Mouse (Mus musculus) midbrain, embryonic 15.5 days (tissue): ENCODE data around the gene Rab11b. TPM values are rescaled to one million over a fixed set of nuclear protein-coding genes. Genes with fewer than 3 reads are reported as not detected.
A peak's percentile ranks its signal among the peaks of the same experiment; 100 is the strongest.
"Not testable (repeated sequence)": the region's sequence is repeated elsewhere in the genome, so short reads cannot be mapped to it uniquely, and the experiment has no call there.

ENCODE experiments used
- ATAC-seq: fragments of 200-750 bp; cut with Nextera tagmentation; replicated peaks from 2 replicates; pipeline ENCODE4 v1.8.0; 2017; ENCODE audit warnings: moderate TSS enrichment
- H3K27ac ChIP-seq: fragments of 300-500 bp; sonication (generic); 2 replicates; pipeline ENCODE4 v1.5.1; 2015; ENCODE audit warnings: mild to moderate bottlenecking, inconsistent platforms
- H3K27me3 ChIP-seq: fragments of 300-500 bp; sonication (generic); replicated peaks from 2 replicates; pipeline ENCODE4 v1.6.1; 2015; ENCODE audit warnings: inconsistent platforms
- H3K36me3 ChIP-seq: fragments of 300-500 bp; sonication (generic); replicated peaks from 2 replicates; pipeline ENCODE4 v1.6.1; 2015; ENCODE audit warnings: inconsistent platforms
- H3K4me1 ChIP-seq: fragments of 300-500 bp; sonication (generic); 2 replicates; pipeline ENCODE4 v1.6.1; 2015; ENCODE audit warnings: inconsistent platforms
- H3K4me2 ChIP-seq: fragments of 300-500 bp; sonication (generic); 2 replicates; pipeline ENCODE4 v1.6.1; 2015; ENCODE audit warnings: inconsistent platforms, mild to moderate bottlenecking, moderate library complexity
- H3K4me3 ChIP-seq: fragments of 300-500 bp; sonication (generic); 2 replicates; pipeline ENCODE4 v1.5.1; 2015; ENCODE audit warnings: mild to moderate bottlenecking, inconsistent platforms
- H3K9ac ChIP-seq: fragments of 300-500 bp; sonication (generic); 2 replicates; pipeline ENCODE4 v1.6.1; 2015; ENCODE audit warnings: mild to moderate bottlenecking, inconsistent platforms
- H3K9me3 ChIP-seq: fragments of 300-500 bp; sonication (generic); 2 replicates; pipeline ENCODE4 v1.6.1; 2016; ENCODE audit warnings: inconsistent platforms
- WGBS: fragments of 180-500 bp; shearing (Covaris S2); methylation state at CpG from one replicate; pipeline ENCODE4 v1.1.7; 2015; ENCODE audit warnings: mixed read lengths; 5-methylcytosine and 5-hydroxymethylcytosine counted together
- polyA plus RNA-seq: library from polyadenylated mRNA; unstranded; fragments of >200 nt; fragmentation: Nextera tagmentation; extraction: Ambion mirVana; gene quantifications from 2 replicates; pipeline ENCODE4 v1.2.1, GENCODE M21; 2015

Gene Rab11b
- polyA plus RNA-seq, 1 experiment from 2014 or later: 630 TPM

DNA sequence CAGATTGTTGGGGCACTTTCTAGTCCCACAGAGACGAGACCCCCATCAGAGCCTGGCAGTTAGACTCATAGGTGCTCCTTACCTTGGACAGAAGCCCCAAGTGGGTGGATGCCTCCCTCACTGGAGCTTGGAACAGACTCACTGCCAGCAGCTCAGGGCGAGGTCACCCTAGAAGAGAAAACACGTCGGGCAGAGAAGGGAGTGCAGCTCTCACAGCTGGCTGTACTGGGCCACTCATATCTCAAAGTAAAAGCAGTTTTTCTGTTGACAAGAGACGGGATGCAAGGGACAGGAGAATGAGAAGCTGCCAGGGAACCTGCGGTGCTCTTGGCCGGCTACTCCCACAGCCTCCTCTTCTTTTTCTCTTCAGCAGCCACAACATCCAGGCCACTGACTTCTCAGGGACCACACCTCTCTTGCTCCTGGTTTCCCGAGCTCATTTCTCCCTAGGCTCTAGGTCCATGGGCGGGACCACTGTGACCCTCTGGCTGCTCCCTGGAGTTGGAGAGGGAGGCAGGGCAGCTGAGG lies 27.7 kb downstream of the Rab11b start:
- WGBS: 76% methylated on average over 9 of the region's 9 CpGs
- H3K4me3 ChIP-seq, ATAC-seq, H3K27ac ChIP-seq, H3K27me3 ChIP-seq, H3K36me3 ChIP-seq, H3K9ac ChIP-seq, H3K4me1 ChIP-seq, H3K4me2 ChIP-seq, H3K9me3 ChIP-seq: not testable (repeated sequence)

DNA sequence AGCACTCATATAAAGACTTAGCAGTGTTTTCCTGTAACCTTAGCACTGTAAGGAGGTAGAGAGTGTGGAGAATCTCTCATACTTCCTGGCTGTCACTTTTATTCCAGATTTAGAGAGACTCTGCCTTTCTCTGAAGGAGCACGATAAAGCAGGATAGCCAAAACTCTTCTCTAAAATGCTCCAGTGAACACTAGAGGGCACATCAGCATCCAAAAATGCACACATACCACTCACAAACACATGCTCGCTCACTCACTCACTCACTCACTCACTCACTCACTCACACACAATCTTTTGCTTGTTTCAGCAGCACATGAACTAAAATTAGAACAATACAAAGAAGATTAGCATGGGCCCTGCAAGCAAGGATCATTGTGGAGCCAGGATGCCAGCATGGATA lies 31.1 kb downstream of the Rab11b start:
- H3K9ac ChIP-seq: no peak overlapping the region
- no peak for ATAC-seq
- H3K9me3 ChIP-seq: no peaks in the 10 kb centered on the region
- H3K27me3 ChIP-seq: no peaks in the 10 kb centered on the region
- H3K27ac ChIP-seq: no peak overlapping the region
- H3K36me3 ChIP-seq: no peaks in the 10 kb centered on the region
- H3K4me3 ChIP-seq: no peak overlapping the region
- no peaks in the 10 kb centered on the region for H3K4me1 ChIP-seq
- no peak overlapping the region for H3K4me2 ChIP-seq
- WGBS: 76% methylated on average over 2 of the region's 2 CpGs

DNA sequence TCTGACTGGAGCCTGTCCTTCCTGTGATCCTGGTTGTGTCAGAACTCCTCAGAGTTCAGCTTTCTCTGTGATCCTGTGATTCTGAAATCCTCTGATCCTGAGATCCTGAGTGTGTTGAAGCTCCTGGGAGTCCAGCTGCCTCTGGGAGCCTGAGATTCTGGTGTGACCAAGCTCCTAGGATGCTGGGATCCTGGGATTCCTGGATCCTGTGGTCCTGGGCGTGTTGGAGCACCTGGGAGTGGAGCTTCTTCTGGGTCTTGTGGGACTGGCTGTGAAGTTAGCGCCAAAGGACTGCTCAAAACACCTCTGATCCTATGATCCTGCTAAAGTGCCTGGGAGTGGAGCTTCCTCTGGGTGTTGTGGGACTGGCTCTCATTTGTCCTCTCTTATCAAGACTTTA lies 31.9 kb downstream of the Rab11b start:
- ATAC-seq: no peak
- H3K4me2 ChIP-seq: no peak overlapping the region
- no peaks in the 10 kb centered on the region for H3K36me3 ChIP-seq
- no peaks in the 10 kb centered on the region for H3K4me1 ChIP-seq
- H3K9me3 ChIP-seq: no peaks in the 10 kb centered on the region
- H3K27ac ChIP-seq: no peak overlapping the region
- WGBS: 82% methylated on average over 2 of the region's 2 CpGs
- H3K9ac ChIP-seq: no peak overlapping the region
- H3K27me3 ChIP-seq: no peaks in the 10 kb centered on the region
- H3K4me3 ChIP-seq: no peak overlapping the region

GRCm38 (mm10) chr17:33719736-33720378 lies 40.5 kb downstream of the Rab11b start:
- Histone ChIP-seq H3K9ac (no peak overlapping the region), H3K36me3 (no peaks in the 10 kb centered on the region), H3K4me2 (no peak overlapping the region), H3K27me3 (no peaks in the 10 kb centered on the region), H3K27ac (no peak overlapping the region), H3K9me3 (no peaks in the 10 kb centered on the region), H3K4me1 (peaks cover 4% of the 10 kb centered on the region; the same call in 1 of the 2 replicates), H3K4me3 (no peak overlapping the region)
- no peak for ATAC-seq
- WGBS: 95% methylated on average over 7 of the region's 7 CpGs

GRCm38 (mm10) chr17:33718944-33719725 lies 41.2 kb downstream of the Rab11b start:
- Histone ChIP-seq H3K4me1 (peaks cover 4% of the 10 kb centered on the region; the same call in 1 of the 2 replicates), H3K9ac (no peak overlapping the region), H3K36me3 (no peaks in the 10 kb centered on the region), H3K4me2 (peak overlapping the region; percentile 68), H3K27me3 (no peaks in the 10 kb centered on the region), H3K9me3 (no peaks in the 10 kb centered on the region), H3K4me3 (peak overlapping the region; percentile 75), H3K27ac (no peak overlapping the region)
- ATAC-seq: peak; percentile 46
- 47% methylated on average over 10 of the region's 10 CpGs for WGBS

- Histone ChIP-seq H3K9me3 (no peaks in the 10 kb centered on the region), H3K27ac (0 out of 2 replicates have a peak within 1 kb of the TSS, but pooled peaks have one; percentile 9), H3K27me3 (no peaks in the 10 kb centered on the region), H3K4me2 (peak within 1 kb of the TSS; percentile 68), H3K4me1 (peaks cover 4% of the 10 kb centered on the region; the same call in 1 of the 2 replicates), H3K36me3 (no peaks in the 10 kb centered on the region), H3K4me3 (peak within 1 kb of the TSS; percentile 75), H3K9ac (peak within 1 kb of the TSS; percentile 66)
- peak; percentile 99 for ATAC-seq
- WGBS: 1% methylated on average over 46 of the region's 46 CpGs
Observed at GRCm38 (mm10) chr17:33718384-33718881, 41.9 kb downstream of the Rab11b start, which contains the start of gene March2. TSS of gene March2 (minus strand) at chr17:33718670.

GRCm38 (mm10) chr17:33717982-33718381 lies 42.3 kb downstream of the Rab11b start:
- ATAC-seq: no peak
- Histone ChIP-seq H3K9ac (peak overlapping the region; percentile 66), H3K4me3 (peak overlapping the region; percentile 75), H3K4me2 (peak overlapping the region; percentile 68), H3K27ac (0 out of 2 replicates have a peak overlapping the region, but pooled peaks have one; percentile 9), H3K9me3 (no peaks in the 10 kb centered on the region), H3K36me3 (no peaks in the 10 kb centered on the region), H3K4me1 (peaks cover 4% of the 10 kb centered on the region; the same call in 1 of the 2 replicates), H3K27me3 (no peaks in the 10 kb centered on the region)
- 6% methylated on average over 8 of the region's 8 CpGs for WGBS

GRCm38 (mm10) chr17:33717246-33717645 lies 43.1 kb downstream of the Rab11b start:
- no peaks in the 10 kb centered on the region for H3K27me3 ChIP-seq
- no peak overlapping the region for H3K9ac ChIP-seq
- H3K4me1 ChIP-seq: peaks cover 4% of the 10 kb centered on the region; the same call in 1 of the 2 replicates
- H3K4me3 ChIP-seq: no peak overlapping the region
- no peaks in the 10 kb centered on the region for H3K36me3 ChIP-seq
- ATAC-seq: no peak
- no peaks in the 10 kb centered on the region for H3K9me3 ChIP-seq
- 98% methylated on average over 1 of the region's 1 CpGs for WGBS
- no peak overlapping the region for H3K4me2 ChIP-seq
- no peak overlapping the region for H3K27ac ChIP-seq

- Histone ChIP-seq H3K4me3 (no peak overlapping the region), H3K27me3 (no peaks in the 10 kb centered on the region), H3K36me3 (no peaks in the 10 kb centered on the region), H3K9me3 (no peaks in the 10 kb centered on the region), H3K4me2 (no peak overlapping the region), H3K4me1 (peaks cover 4% of the 10 kb centered on the region; the same call in 1 of the 2 replicates), H3K27ac (no peak overlapping the region), H3K9ac (no peak overlapping the region)
- no peak for ATAC-seq
- 90% methylated on average over 1 of the region's 1 CpGs for WGBS
Observed at GRCm38 (mm10) chr17:33714779-33715178, 45.6 kb downstream of the Rab11b start.

DNA sequence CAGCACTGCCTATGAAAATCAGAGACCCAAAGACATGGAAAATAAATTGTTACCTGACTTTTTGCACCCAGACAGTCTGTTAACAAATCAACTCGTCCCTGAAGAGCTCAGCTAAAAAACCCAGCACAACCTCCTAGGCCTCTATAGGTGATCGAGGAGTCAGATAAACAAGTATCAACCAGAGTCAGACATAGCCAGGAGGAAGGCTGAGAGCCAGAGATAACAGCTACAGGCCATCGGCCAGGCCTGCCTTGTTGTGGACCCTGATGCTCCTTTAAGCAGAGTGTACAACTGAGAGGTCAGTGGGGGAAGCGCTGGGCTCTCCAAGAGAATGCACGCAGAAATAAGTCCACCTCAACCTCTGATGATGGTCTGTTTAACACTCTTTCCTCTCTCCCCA lies 47.1 kb downstream of the Rab11b start:
- Histone ChIP-seq H3K27me3 (no peaks in the 10 kb centered on the region), H3K4me1 (peaks cover 4% of the 10 kb centered on the region; the same call in 1 of the 2 replicates), H3K36me3 (peaks cover 8% of the 10 kb centered on the region; the same call in 1 of the 2 replicates), H3K4me3 (no peak overlapping the region), H3K27ac (no peak overlapping the region), H3K9me3 (no peaks in the 10 kb centered on the region), H3K4me2 (no peak overlapping the region), H3K9ac (no peak overlapping the region)
- no peak for ATAC-seq
- WGBS: 89% methylated on average over 5 of the region's 5 CpGs

DNA sequence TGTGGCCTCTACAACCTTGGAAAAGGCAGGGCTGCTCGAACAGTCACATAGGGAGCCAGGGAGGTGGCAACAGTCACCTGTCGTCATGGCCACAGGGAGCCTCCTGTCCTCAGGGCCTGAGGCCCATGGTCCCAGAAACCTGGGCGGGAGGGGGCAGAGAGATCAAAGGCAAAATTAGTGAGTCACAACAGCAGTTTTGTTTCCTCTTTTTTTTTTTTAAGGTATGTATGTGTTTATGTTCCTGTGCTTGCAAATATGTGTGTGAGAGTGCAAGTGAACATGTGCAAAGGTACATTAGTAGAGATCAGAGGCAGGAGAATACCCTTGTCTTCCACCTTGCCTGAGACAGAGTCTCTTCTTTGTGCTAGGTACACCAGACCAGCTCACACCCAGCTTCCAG lies 50.5 kb downstream of the Rab11b start:
- H3K9ac ChIP-seq: no peak overlapping the region
- H3K36me3 ChIP-seq: peaks cover 11% of the 10 kb centered on the region; the same call in 1 of the 2 replicates
- H3K4me2 ChIP-seq: no peak overlapping the region
- no peaks in the 10 kb centered on the region for H3K4me1 ChIP-seq
- no peaks in the 10 kb centered on the region for H3K27me3 ChIP-seq
- no peak overlapping the region for H3K27ac ChIP-seq
- WGBS: 88% methylated on average over 3 of the region's 3 CpGs
- H3K9me3 ChIP-seq: no peaks in the 10 kb centered on the region
- H3K4me3 ChIP-seq: no peak overlapping the region
- no peak for ATAC-seq

GRCm38 (mm10) chr17:33703091-33703490 lies 57.2 kb downstream of the Rab11b start:
- no peaks in the 10 kb centered on the region for H3K27me3 ChIP-seq
- H3K27ac ChIP-seq: no peak overlapping the region
- no peaks in the 10 kb centered on the region for H3K4me1 ChIP-seq
- no peaks in the 10 kb centered on the region for H3K9me3 ChIP-seq
- WGBS: 90% methylated on average over 9 of the region's 9 CpGs
- ATAC-seq: no peak
- H3K4me3 ChIP-seq: no peak overlapping the region
- no peak overlapping the region for H3K9ac ChIP-seq
- H3K4me2 ChIP-seq: no peak overlapping the region
- 0 out of 2 replicates have a peak, but pooled peaks cover 2% of the 10 kb centered on the region for H3K36me3 ChIP-seq
